Mouse (Mus musculus) neural tube, embryonic 15.5 days (tissue): ENCODE data around the gene Tfdp1. TPM values are rescaled to one million over a fixed set of nuclear protein-coding genes. Genes with fewer than 3 reads are reported as not detected.

ENCODE experiments used
- ATAC-seq: fragments of 200-750 bp; cut with Nextera tagmentation; 2 replicates; pipeline ENCODE4 v1.8.0; 2017; ENCODE audit warnings: mild to moderate bottlenecking, moderate TSS enrichment, moderate library complexity; ENCODE audit not compliant: low FRiP score
- H3K27ac ChIP-seq: fragments of 300-500 bp; sonication (generic); replicated peaks from 2 replicates; pipeline ENCODE4 v1.5.1; 2015; ENCODE audit warnings: mild to moderate bottlenecking, inconsistent platforms
- H3K27me3 ChIP-seq: fragments of 300-500 bp; sonication (generic); replicated peaks from 2 replicates; pipeline ENCODE4 v1.6.1; 2015; ENCODE audit warnings: inconsistent platforms
- H3K36me3 ChIP-seq: fragments of 300-500 bp; sonication (generic); 2 replicates; pipeline ENCODE4 v1.6.1; 2015; ENCODE audit warnings: inconsistent platforms
- H3K4me1 ChIP-seq: fragments of 300-500 bp; sonication (generic); 2 replicates; pipeline ENCODE4 v1.6.1; 2015; ENCODE audit warnings: inconsistent platforms
- H3K4me2 ChIP-seq: fragments of 300-500 bp; sonication (generic); 2 replicates; pipeline ENCODE4 v1.6.1; 2015; ENCODE audit warnings: inconsistent platforms, mild to moderate bottlenecking, moderate library complexity
- H3K4me3 ChIP-seq: fragments of 300-500 bp; sonication (generic); replicated peaks from 2 replicates; pipeline ENCODE4 v1.5.1; 2015; ENCODE audit warnings: mild to moderate bottlenecking, inconsistent platforms
- H3K9ac ChIP-seq: fragments of 300-500 bp; sonication (generic); replicated peaks from 2 replicates; pipeline ENCODE4 v1.6.1; 2015; ENCODE audit warnings: mild to moderate bottlenecking, inconsistent platforms
- H3K9me3 ChIP-seq: fragments of 300-500 bp; sonication (generic); replicated peaks from 2 replicates; pipeline ENCODE4 v1.6.1; 2016; ENCODE audit warnings: inconsistent platforms
- WGBS: fragments of 180-500 bp; shearing (Covaris S2); methylation state at CpG from one replicate; pipeline ENCODE4 v1.1.7; 2015; ENCODE audit warnings: mixed read lengths; 5-methylcytosine and 5-hydroxymethylcytosine counted together
- polyA plus RNA-seq: library from polyadenylated mRNA; unstranded; fragments of >200 nt; fragmentation: Nextera tagmentation; extraction: Ambion mirVana; gene quantifications from 2 replicates; pipeline ENCODE4 v1.2.1, GENCODE M21; 2015

Gene Tfdp1
- polyA plus RNA-seq, 1 experiment from 2014 or later, result 88.2 TPM

DNA sequence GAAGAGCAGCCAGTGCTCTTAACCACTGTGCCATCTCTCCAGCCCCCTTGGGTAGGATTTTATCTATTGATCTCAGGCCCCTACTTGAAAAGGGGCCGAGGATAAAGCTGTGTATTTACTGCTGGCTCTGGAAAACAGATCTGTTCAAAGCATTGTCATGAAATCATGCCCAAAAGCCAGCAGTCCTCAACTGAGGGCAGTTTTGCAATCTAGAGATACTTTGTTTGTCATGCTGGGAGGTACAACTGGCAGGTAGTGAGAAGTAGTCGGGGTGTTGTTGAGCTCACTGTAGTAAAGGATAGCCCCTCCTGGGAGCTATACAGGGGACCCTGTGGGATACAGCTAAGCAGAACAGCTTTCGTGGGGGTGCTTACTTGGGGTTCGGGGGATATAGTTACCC lies 15.3 kb downstream of the Tfdp1 start:
- no peak overlapping the region for H3K9ac ChIP-seq
- no peak overlapping the region for H3K4me2 ChIP-seq
- ATAC-seq, result no peak
- no peaks in the 10 kb centered on the region for H3K9me3 ChIP-seq
- peaks cover 70% of the 10 kb centered on the region for H3K36me3 ChIP-seq
- no peak overlapping the region for H3K4me3 ChIP-seq
- 83% methylated on average over 4 of the region's 4 CpGs for WGBS
- no peak overlapping the region for H3K27ac ChIP-seq
- no peaks in the 10 kb centered on the region for H3K27me3 ChIP-seq
- 0 out of 2 replicates have a peak, but pooled peaks cover 5% of the 10 kb centered on the region for H3K4me1 ChIP-seq

DNA sequence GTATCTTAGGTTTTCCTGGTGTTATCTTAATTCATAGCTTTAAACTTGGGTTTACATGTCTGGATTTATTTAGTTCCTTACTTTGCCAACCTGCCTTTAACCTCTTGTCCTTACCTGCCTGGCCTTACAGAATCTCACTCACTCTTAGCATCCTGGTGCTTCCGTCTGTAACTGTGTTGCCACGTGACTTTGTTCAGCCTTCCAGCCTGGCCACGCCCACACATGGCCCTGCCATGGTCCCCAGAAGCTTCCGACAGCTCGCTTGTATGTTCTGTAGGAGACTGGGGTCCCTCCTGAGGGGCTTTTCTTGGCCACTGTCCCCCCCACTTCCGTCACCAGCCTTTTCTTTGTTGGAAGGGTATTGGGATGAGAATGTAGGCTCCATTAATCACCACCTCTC lies 17.7 kb downstream of the Tfdp1 start:
- H3K4me2 ChIP-seq, result no peak overlapping the region
- 89% methylated on average over 6 of the region's 6 CpGs for WGBS
- no peak overlapping the region for H3K4me3 ChIP-seq
- ATAC-seq, result no peak
- H3K9ac ChIP-seq, result no peak overlapping the region
- no peaks in the 10 kb centered on the region for H3K9me3 ChIP-seq
- no peak overlapping the region for H3K27ac ChIP-seq
- H3K4me1 ChIP-seq, result 0 out of 2 replicates have a peak, but pooled peaks cover 5% of the 10 kb centered on the region
- H3K36me3 ChIP-seq, result peaks cover 69% of the 10 kb centered on the region
- H3K27me3 ChIP-seq, result no peaks in the 10 kb centered on the region

GRCm38 (mm10) chr8:13356681-13357080 lies 18.1 kb downstream of the Tfdp1 start:
- 77% methylated on average over 10 of the region's 10 CpGs for WGBS
- no peak for ATAC-seq
- Histone ChIP-seq H3K27ac (no peak overlapping the region), H3K4me2 (no peak overlapping the region), H3K4me3 (no peak overlapping the region), H3K9ac (no peak overlapping the region), H3K27me3 (no peaks in the 10 kb centered on the region), H3K4me1 (0 out of 2 replicates have a peak, but pooled peaks cover 5% of the 10 kb centered on the region), H3K36me3 (peaks cover 71% of the 10 kb centered on the region), H3K9me3 (no peaks in the 10 kb centered on the region)

DNA sequence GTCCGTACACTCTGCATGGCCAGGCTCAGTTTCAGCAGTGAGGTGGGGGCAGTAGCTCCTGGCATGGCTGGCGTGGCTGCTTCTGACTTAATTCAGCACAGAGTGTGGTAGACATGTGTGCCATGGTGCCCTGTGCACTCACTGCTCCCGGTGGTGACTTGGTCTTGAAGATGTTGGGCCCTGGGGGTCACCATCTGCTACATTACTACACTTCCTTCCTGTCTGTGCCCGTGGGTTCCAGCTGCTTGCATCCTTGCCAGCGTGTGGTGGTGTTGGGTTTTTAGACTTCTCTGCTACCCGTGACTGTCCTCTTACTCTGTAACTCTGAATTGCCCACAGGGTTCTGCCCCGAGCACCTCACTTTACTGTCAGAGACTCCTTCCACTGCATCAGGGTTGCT lies 21.7 kb downstream of the Tfdp1 start:
- no peak overlapping the region for H3K4me2 ChIP-seq
- no peak overlapping the region for H3K4me3 ChIP-seq
- H3K9me3 ChIP-seq, result no peaks in the 10 kb centered on the region
- H3K9ac ChIP-seq, result no peak overlapping the region
- no peaks in the 10 kb centered on the region for H3K27me3 ChIP-seq
- WGBS, result 87% methylated on average over 7 of the region's 7 CpGs
- no peak overlapping the region for H3K27ac ChIP-seq
- no peak for ATAC-seq
- no peaks in the 10 kb centered on the region for H3K4me1 ChIP-seq
- H3K36me3 ChIP-seq, result peaks cover 86% of the 10 kb centered on the region

DNA sequence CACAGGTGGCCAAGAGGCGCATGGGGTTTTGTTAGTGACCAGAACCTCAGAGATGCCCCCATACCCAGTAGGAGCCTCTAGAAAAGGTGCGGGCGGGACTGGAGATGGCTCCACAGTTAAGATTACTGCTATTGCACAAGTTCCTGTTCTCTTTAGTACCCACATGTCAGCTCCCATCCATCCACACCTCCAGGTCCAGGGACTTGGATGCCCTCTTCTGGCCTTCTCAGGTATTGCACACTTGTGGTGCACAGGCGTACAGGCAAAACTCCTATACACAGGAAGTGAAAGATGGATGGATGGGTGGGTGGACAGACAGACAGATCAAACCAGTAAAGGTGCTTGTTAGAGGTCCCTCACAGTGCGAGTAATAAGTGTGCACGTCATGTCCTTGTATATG lies 23.3 kb downstream of the Tfdp1 start:
- Histone ChIP-seq H3K4me2 (no peak overlapping the region), H3K4me3 (no peak overlapping the region), H3K4me1 (no peaks in the 10 kb centered on the region), H3K9me3 (no peaks in the 10 kb centered on the region), H3K9ac (no peak overlapping the region), H3K27me3 (no peaks in the 10 kb centered on the region), H3K36me3 (peaks cover 87% of the 10 kb centered on the region), H3K27ac (no peak overlapping the region)
- 97% methylated on average over 6 of the region's 6 CpGs for WGBS
- no peak for ATAC-seq

GRCm38 (mm10) chr8:13373151-13373662 lies 34.7 kb downstream of the Tfdp1 start:
- Histone ChIP-seq H3K9me3 (no peaks in the 10 kb centered on the region), H3K9ac (no peak overlapping the region), H3K4me2 (no peak overlapping the region), H3K4me1 (no peaks in the 10 kb centered on the region), H3K27me3 (no peaks in the 10 kb centered on the region), H3K27ac (no peak overlapping the region), H3K36me3 (peaks cover 72% of the 10 kb centered on the region), H3K4me3 (no peak overlapping the region)
- 95% methylated on average over 8 of the region's 8 CpGs for WGBS
- no peak for ATAC-seq

DNA sequence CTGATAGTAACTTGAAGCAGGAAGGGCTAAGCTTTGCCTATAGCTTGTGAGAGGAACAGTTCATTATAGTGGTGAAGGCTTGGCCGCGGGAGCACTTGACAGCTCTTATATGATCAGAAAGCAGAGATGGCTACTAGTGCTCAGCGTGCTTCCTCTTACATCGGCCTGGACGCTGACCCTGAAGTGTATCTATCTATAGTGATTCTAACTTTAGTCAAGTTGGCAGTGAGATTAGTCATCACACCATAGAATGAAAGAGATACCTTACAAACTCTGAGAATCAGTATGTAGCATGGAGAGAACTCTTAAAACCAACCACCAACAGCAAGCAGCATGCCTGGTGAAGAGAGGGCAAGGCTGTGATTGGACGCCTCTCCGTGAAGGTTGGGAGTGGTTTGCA lies 43.1 kb downstream of the Tfdp1 start:
- H3K27ac ChIP-seq, result no peak overlapping the region
- 90% methylated on average over 7 of the region's 7 CpGs for WGBS
- no peak overlapping the region for H3K9ac ChIP-seq
- peaks cover 20% of the 10 kb centered on the region for H3K36me3 ChIP-seq
- H3K27me3 ChIP-seq, result no peaks in the 10 kb centered on the region
- no peak overlapping the region for H3K4me3 ChIP-seq
- H3K9me3 ChIP-seq, result no peaks in the 10 kb centered on the region
- H3K4me1 ChIP-seq, result no peaks in the 10 kb centered on the region
- no peak for ATAC-seq
- H3K4me2 ChIP-seq, result no peak overlapping the region

GRCm38 (mm10) chr8:13382536-13382935 lies 44.0 kb downstream of the Tfdp1 start:
- Histone ChIP-seq H3K9me3 (no peaks in the 10 kb centered on the region), H3K27me3 (no peaks in the 10 kb centered on the region), H3K9ac (no peak overlapping the region), H3K4me3 (no peak overlapping the region), H3K4me2 (no peak overlapping the region), H3K27ac (no peak overlapping the region), H3K36me3 (peaks cover 19% of the 10 kb centered on the region), H3K4me1 (no peaks in the 10 kb centered on the region)
- 89% methylated on average over 3 of the region's 3 CpGs for WGBS
- ATAC-seq, result no peak

DNA sequence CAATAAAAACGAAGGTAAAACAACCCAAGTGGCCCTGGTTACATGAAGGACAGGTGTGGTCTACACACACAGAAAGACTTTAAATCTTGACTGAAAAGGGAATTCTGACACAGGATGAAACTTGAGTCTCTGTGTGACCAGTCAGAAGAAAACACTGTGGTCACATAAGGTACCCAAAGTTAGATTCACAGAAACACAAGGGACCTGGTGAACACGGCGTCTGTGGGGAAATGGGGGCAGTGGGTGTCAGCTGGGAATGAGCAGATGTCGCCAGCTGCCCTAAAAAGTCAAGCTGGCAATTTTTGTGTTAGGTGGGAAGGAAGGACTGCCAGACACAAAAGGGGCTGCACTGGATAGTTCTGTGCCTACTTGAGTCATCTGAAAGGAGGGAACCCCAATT lies 44.4 kb downstream of the Tfdp1 start:
- Histone ChIP-seq H3K9me3 (no peaks in the 10 kb centered on the region), H3K27ac (no peak overlapping the region), H3K4me3 (no peak overlapping the region), H3K27me3 (no peaks in the 10 kb centered on the region), H3K4me2 (no peak overlapping the region), H3K9ac (no peak overlapping the region), H3K36me3 (peaks cover 18% of the 10 kb centered on the region), H3K4me1 (no peaks in the 10 kb centered on the region)
- 94% methylated on average over 4 of the region's 4 CpGs for WGBS
- no peak for ATAC-seq

DNA sequence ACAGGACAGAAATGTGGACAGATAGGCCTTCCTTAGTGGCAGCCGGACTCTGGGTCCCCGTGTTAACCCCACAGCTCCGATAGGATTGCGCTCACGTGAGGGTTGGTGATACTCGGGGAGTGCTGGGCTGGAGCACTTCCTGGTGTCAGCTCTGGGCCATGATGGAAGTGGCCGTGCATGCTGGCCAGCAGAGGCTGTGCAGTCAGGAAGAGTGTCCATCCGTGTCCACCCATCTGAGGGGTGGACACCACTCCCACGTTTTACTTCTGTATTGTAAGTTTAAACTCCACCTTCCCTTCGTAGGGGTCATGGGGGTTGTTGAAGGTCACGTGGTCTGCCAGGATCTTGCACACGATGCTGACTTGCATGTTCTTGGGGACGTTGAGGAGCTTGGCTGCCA lies 47.8 kb downstream of the Tfdp1 start:
- H3K27me3 ChIP-seq, result no peaks in the 10 kb centered on the region
- ATAC-seq, result no peak
- H3K9ac ChIP-seq, result no peak overlapping the region
- H3K27ac ChIP-seq, result no peak overlapping the region
- WGBS, result 83% methylated on average over 13 of the region's 13 CpGs
- H3K36me3 ChIP-seq, result no peaks in the 10 kb centered on the region
- no peak overlapping the region for H3K4me2 ChIP-seq
- no peaks in the 10 kb centered on the region for H3K4me1 ChIP-seq
- H3K9me3 ChIP-seq, result no peaks in the 10 kb centered on the region
- H3K4me3 ChIP-seq, result no peak overlapping the region

DNA sequence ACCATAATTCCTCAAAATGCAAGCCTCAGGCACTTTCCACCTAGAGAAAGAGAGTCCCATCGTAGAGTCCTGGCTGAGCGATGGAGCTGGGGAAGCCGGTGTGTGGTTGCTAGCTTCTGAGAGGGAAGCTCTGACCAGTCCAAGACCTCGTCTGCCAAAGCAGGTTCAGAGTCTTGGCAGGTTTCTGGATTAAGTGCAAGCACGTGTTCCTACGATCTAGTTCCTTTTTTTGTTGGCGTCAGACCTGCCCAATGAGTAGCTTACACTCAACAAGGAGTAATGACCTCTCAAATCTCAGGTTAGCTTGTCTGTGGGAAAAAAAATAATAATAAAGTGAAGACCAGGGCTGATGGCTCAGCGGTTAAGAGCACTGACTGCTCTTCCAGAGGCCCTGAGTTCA lies 49.2 kb downstream of the Tfdp1 start:
- Histone ChIP-seq H3K36me3 (no peaks in the 10 kb centered on the region), H3K4me1 (no peaks in the 10 kb centered on the region), H3K4me2 (no peak overlapping the region), H3K4me3 (no peak overlapping the region), H3K9ac (no peak overlapping the region), H3K27ac (no peak overlapping the region), H3K27me3 (no peaks in the 10 kb centered on the region), H3K9me3 (no peaks in the 10 kb centered on the region)
- ATAC-seq, result no peak
- 85% methylated on average over 8 of the region's 8 CpGs for WGBS

- 79% methylated on average over 2 of the region's 2 CpGs for WGBS
- ATAC-seq, result no peak
- no peak overlapping the region for H3K27ac ChIP-seq
- no peaks in the 10 kb centered on the region for H3K9me3 ChIP-seq
- H3K27me3 ChIP-seq, result no peaks in the 10 kb centered on the region
- H3K4me2 ChIP-seq, result no peak overlapping the region
- no peak overlapping the region for H3K4me3 ChIP-seq
- no peaks in the 10 kb centered on the region for H3K36me3 ChIP-seq
- H3K9ac ChIP-seq, result no peak overlapping the region
- no peaks in the 10 kb centered on the region for H3K4me1 ChIP-seq
Observed at GRCm38 (mm10) chr8:13388744-13389143, 50.2 kb downstream of the Tfdp1 start.

- WGBS, result 91% methylated on average over 7 of the region's 7 CpGs
- no peak overlapping the region for H3K4me2 ChIP-seq
- no peaks in the 10 kb centered on the region for H3K9me3 ChIP-seq
- H3K27me3 ChIP-seq, result no peaks in the 10 kb centered on the region
- H3K9ac ChIP-seq, result no peak overlapping the region
- no peaks in the 10 kb centered on the region for H3K4me1 ChIP-seq
- no peak overlapping the region for H3K4me3 ChIP-seq
- no peak for ATAC-seq
- H3K36me3 ChIP-seq, result no peaks in the 10 kb centered on the region
- H3K27ac ChIP-seq, result no peak overlapping the region
Observed at GRCm38 (mm10) chr8:13393869-13394268, 55.3 kb downstream of the Tfdp1 start.
